Mouse (Mus musculus) neural tube, embryonic 14.5 days (tissue): Measurements from ENCODE around the gene Ulbp1. TPM values are rescaled to one million over a fixed set of nuclear protein-coding genes. Genes with fewer than 3 reads are reported as not detected.
"Not testable (repeated sequence)": the region's sequence is repeated elsewhere in the genome, so short reads cannot be mapped to it uniquely, and the experiment has no call there.

Source experiments
- ATAC-seq: fragments of 200-750 bp; cut with Nextera tagmentation; 2 replicates; pipeline ENCODE4 v1.8.0; 2017; ENCODE audit warnings: low read depth, mild to moderate bottlenecking, moderate TSS enrichment, moderate library complexity
- H3K27ac ChIP-seq: fragments of 300-500 bp; sonication (generic); 2 replicates; pipeline ENCODE4 v1.5.1; 2014; ENCODE audit warnings: low read depth, mild to moderate bottlenecking, control low read depth, low read length, moderate library complexity, mixed read lengths
- H3K27me3 ChIP-seq: fragments of 300-500 bp; sonication (generic); 2 replicates; pipeline ENCODE4 v1.6.1; 2014; ENCODE audit warnings: low read length; ENCODE audit not compliant: control insufficient read depth, insufficient read depth
- H3K36me3 ChIP-seq: fragments of 300-500 bp; sonication (generic); 2 replicates; pipeline ENCODE4 v1.6.1; 2014; ENCODE audit warnings: low read length, mixed read lengths; ENCODE audit not compliant: control insufficient read depth, insufficient read depth
- H3K4me1 ChIP-seq: fragments of 300-500 bp; sonication (generic); 2 replicates; pipeline ENCODE4 v1.6.1; 2014; ENCODE audit warnings: low read length; ENCODE audit not compliant: control insufficient read depth, insufficient read depth
- H3K4me2 ChIP-seq: fragments of 300-500 bp; sonication (generic); 2 replicates; pipeline ENCODE4 v1.6.1; 2014; ENCODE audit warnings: mild to moderate bottlenecking, low read depth, low read length, control low read depth
- H3K4me3 ChIP-seq: fragments of 300-500 bp; sonication (generic); 2 replicates; pipeline ENCODE4 v1.5.1; 2014; ENCODE audit warnings: low read depth, low read length, control low read depth, mixed read lengths
- H3K9ac ChIP-seq: fragments of 300-500 bp; sonication (generic); replicated peaks from 2 replicates; pipeline ENCODE4 v1.6.1; 2014; ENCODE audit warnings: low read depth, mild to moderate bottlenecking, control low read depth, low read length, mixed read lengths
- H3K9me3 ChIP-seq: fragments of 300-500 bp; sonication (generic); 2 replicates; pipeline ENCODE4 v1.6.1; 2016; ENCODE audit warnings: low read length; ENCODE audit not compliant: control insufficient read depth
- WGBS: fragments of 180-500 bp; shearing (Covaris S2); extraction: QIAGEN DNeasy Blood & Tissue Kit; methylation state at CpG from one replicate; pipeline ENCODE4 v1.1.7; 2014; 5-methylcytosine and 5-hydroxymethylcytosine counted together
- polyA plus RNA-seq: library from polyadenylated mRNA; unstranded; fragments of >200 nt; fragmentation: Nextera tagmentation; extraction: Ambion mirVana; gene quantifications from 2 replicates; pipeline ENCODE4 v1.2.1, GENCODE M21; 2014

Gene Ulbp1
- 0.36 and 0.48 TPM in 2 replicates for polyA plus RNA-seq

GRCm38 (mm10) chr10:7473197-7473889 is at the start of gene Ulbp1:
Gene Ulbp1 (minus strand): TSS chr10:7473638.
- no peaks in the 10 kb centered on the region for H3K36me3 ChIP-seq
- WGBS: 77% methylated on average over 13 of the region's 13 CpGs
- H3K27me3 ChIP-seq: no peaks in the 10 kb centered on the region
- H3K4me1 ChIP-seq: no peaks in the 10 kb centered on the region
- no peak within 1 kb of the TSS for H3K9ac ChIP-seq
- H3K27ac ChIP-seq: no peak within 1 kb of the TSS
- no peak for ATAC-seq
- H3K4me2 ChIP-seq: no peak within 1 kb of the TSS
- H3K9me3 ChIP-seq: no peaks in the 10 kb centered on the region
- no peak within 1 kb of the TSS for H3K4me3 ChIP-seq

GRCm38 (mm10) chr10:7498180-7498579 is 24.7 kb upstream of the Ulbp1 start:
- WGBS: 21% methylated on average over 1 of the region's 1 CpGs
- H3K27ac ChIP-seq, H3K36me3 ChIP-seq, H3K27me3 ChIP-seq, H3K4me3 ChIP-seq, H3K4me2 ChIP-seq, H3K9me3 ChIP-seq, H3K9ac ChIP-seq, H3K4me1 ChIP-seq: not testable (repeated sequence)
- ATAC-seq: peak; percentile 56; the same call in 1 of the 2 replicates

- H3K27me3 ChIP-seq, H3K4me2 ChIP-seq, H3K36me3 ChIP-seq, H3K27ac ChIP-seq, ATAC-seq, H3K9me3 ChIP-seq, H3K4me3 ChIP-seq, H3K4me1 ChIP-seq, H3K9ac ChIP-seq: not testable (repeated sequence)
- 13% methylated on average over 10 of the region's 10 CpGs for WGBS
Measured at GRCm38 (mm10) chr10:7492384-7492783, 18.9 kb upstream of the Ulbp1 start.

- WGBS: 69% methylated on average over 4 of the region's 4 CpGs
- H3K4me2 ChIP-seq: no peak overlapping the region
- no peak overlapping the region for H3K9ac ChIP-seq
- ATAC-seq: no peak
- no peaks in the 10 kb centered on the region for H3K4me1 ChIP-seq
- no peak overlapping the region for H3K4me3 ChIP-seq
- H3K27ac ChIP-seq: no peak overlapping the region
- no peaks in the 10 kb centered on the region for H3K36me3 ChIP-seq
- H3K27me3 ChIP-seq: no peaks in the 10 kb centered on the region
- H3K9me3 ChIP-seq: no peaks in the 10 kb centered on the region
Measured at GRCm38 (mm10) chr10:7483650-7484049, 10.2 kb upstream of the Ulbp1 start.

- H3K4me2 ChIP-seq, H3K9me3 ChIP-seq, H3K4me3 ChIP-seq, H3K27me3 ChIP-seq, ATAC-seq, H3K9ac ChIP-seq, H3K27ac ChIP-seq, H3K4me1 ChIP-seq, H3K36me3 ChIP-seq: not testable (repeated sequence)
- WGBS: 93% methylated on average over 7 of the region's 13 CpGs
Measured at GRCm38 (mm10) chr10:7474225-7474624, 787 bp upstream of the Ulbp1 start.

- H3K4me1 ChIP-seq: no peaks in the 10 kb centered on the region
- H3K27me3 ChIP-seq: no peaks in the 10 kb centered on the region
- ATAC-seq: no peak
- H3K4me3 ChIP-seq: no peak overlapping the region
- no peaks in the 10 kb centered on the region for H3K36me3 ChIP-seq
- H3K9me3 ChIP-seq: no peaks in the 10 kb centered on the region
- WGBS: 88% methylated on average over 3 of the region's 3 CpGs
- H3K27ac ChIP-seq: no peak overlapping the region
- no peak overlapping the region for H3K9ac ChIP-seq
- H3K4me2 ChIP-seq: no peak overlapping the region
Measured at GRCm38 (mm10) chr10:7471664-7472063, 1.8 kb downstream of the Ulbp1 start.

- Histone ChIP-seq H3K4me1 (no peaks in the 10 kb centered on the region), H3K36me3 (no peaks in the 10 kb centered on the region), H3K9me3 (no peaks in the 10 kb centered on the region), H3K4me3 (no peak overlapping the region), H3K9ac (no peak overlapping the region), H3K27ac (no peak overlapping the region), H3K4me2 (no peak overlapping the region), H3K27me3 (no peaks in the 10 kb centered on the region)
- ATAC-seq: no peak
- 13% methylated on average over 7 of the region's 7 CpGs for WGBS
Measured at GRCm38 (mm10) chr10:7470457-7470856, 3.0 kb downstream of the Ulbp1 start.

GRCm38 (mm10) chr10:7469716-7470414 is 3.6 kb downstream of the Ulbp1 start:
- not testable (repeated sequence) for H3K27ac ChIP-seq, H3K9me3 ChIP-seq, H3K4me3 ChIP-seq, H3K36me3 ChIP-seq, H3K4me2 ChIP-seq, H3K27me3 ChIP-seq, H3K4me1 ChIP-seq, H3K9ac ChIP-seq
- 0 out of 2 replicates have a peak, but pooled peaks have one; percentile 44 for ATAC-seq
- 1% methylated on average over 7 of the region's 7 CpGs for WGBS

- WGBS: 54% methylated on average over 3 of the region's 3 CpGs
- H3K9me3 ChIP-seq: peaks cover 4% of the 10 kb centered on the region; the same call in 1 of the 2 replicates
Measured at GRCm38 (mm10) chr10:7462006-7462405, 11.4 kb downstream of the Ulbp1 start.

More at GRCm38 (mm10) chr10:7462006-7462405, 11.4 kb downstream of the Ulbp1 start:
- no peaks in the 10 kb centered on the region for H3K27me3 ChIP-seq
- no peak overlapping the region for H3K4me2 ChIP-seq
- H3K9ac ChIP-seq: no peak overlapping the region
- no peaks in the 10 kb centered on the region for H3K4me1 ChIP-seq
- H3K27ac ChIP-seq: no peak overlapping the region
- no peaks in the 10 kb centered on the region for H3K36me3 ChIP-seq
- no peak overlapping the region for H3K4me3 ChIP-seq
- ATAC-seq: no peak
